Mouse (Mus musculus) megakaryocyte, embryonic 14.5 days (primary cell): ENCODE results near the gene Rgl3.

Experiments
- FLI1 ChIP-seq: IDR thresholded peaks from 2 replicates; pipeline ENCODE4 v1.6.1; 2012; ENCODE audit warnings: low read length, inconsistent platforms, mixed read lengths
- GATA1 ChIP-seq: IDR thresholded peaks from 3 replicates; pipeline ENCODE4 v1.6.1; 2012; ENCODE audit warnings: mixed read lengths, low read length, inconsistent platforms, borderline replicate concordance

- TF ChIP-seq GATA1, result no peak
- TF ChIP-seq FLI1, result no peak
Observed at GRCm38 (mm10) chr9:21936692-21937570, 52.3 kb downstream of the Rgl3 start, which contains the start of gene Plppr2.
